Mouse (Mus musculus) spleen, postnatal 36 days (tissue): Measurements from ENCODE around the gene Slitrk2.

Experiments used
- DNase-seq, 2 experiments: peaks; one replicate each; pipeline ENCODE4 v3.0.0; 2022; ENCODE audit warnings: low spot score in 2 of 2, mixed read lengths in 1 of 2

Gene Slitrk2

DNA sequence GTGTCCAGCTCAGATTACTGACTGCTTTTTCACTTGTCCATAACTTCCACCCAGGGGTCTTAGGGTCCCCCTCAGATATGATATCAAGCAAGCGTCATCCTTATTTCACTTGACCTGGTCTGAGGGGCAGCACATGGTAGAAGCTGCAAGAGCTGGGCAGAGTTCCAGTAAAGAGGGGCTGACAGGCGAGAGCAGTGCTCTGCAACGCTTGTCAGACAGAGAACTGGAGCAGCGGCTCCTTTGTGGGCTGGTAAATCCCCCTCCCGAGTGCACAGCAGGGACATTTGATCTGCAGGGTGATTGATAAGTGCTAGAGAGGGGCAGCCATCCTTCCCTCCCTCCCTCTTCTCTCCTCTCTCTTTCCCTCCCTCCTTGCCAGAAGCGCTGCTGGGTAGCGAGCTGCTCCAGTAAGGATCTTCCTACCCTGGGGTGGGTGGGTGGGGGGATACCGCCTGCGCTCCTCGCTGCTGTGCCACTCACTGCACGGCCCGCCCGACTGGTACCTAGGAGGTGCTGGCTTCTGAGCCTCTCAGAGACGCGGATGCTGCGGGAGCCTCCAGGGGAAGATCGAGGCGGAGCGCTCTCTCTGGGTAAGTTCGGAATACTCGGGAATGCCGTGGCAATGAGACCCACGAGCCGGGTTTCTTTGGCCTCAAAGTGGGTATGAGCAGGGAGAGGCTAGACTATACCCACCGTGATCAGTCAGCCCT is at the start of gene Slitrk2:
Gene Slitrk2 (plus strand): TSS at position 408 of the 710 bp plus-strand sequence.
- no peak for DNase-seq

DNA sequence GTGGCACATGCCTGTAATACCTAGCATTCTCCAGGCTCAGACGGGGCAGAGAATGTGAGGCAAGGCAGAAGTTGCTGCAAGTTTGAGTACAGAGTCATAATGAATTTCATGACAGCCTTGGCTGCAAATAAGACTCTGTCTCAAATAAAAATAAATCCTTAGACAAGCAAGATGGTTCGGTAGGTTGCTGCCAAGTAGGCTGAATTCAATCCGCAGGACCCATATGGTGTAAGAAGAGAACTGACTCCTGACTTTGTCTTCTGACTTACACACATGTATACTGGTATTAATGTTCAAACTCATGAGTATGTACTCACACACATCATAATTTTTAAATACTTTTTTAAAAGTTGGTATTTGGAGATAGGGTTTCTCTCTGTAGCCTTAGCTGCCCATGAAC is 43.6 kb upstream of the Slitrk2 start:
- DNase-seq = no peak

DNA sequence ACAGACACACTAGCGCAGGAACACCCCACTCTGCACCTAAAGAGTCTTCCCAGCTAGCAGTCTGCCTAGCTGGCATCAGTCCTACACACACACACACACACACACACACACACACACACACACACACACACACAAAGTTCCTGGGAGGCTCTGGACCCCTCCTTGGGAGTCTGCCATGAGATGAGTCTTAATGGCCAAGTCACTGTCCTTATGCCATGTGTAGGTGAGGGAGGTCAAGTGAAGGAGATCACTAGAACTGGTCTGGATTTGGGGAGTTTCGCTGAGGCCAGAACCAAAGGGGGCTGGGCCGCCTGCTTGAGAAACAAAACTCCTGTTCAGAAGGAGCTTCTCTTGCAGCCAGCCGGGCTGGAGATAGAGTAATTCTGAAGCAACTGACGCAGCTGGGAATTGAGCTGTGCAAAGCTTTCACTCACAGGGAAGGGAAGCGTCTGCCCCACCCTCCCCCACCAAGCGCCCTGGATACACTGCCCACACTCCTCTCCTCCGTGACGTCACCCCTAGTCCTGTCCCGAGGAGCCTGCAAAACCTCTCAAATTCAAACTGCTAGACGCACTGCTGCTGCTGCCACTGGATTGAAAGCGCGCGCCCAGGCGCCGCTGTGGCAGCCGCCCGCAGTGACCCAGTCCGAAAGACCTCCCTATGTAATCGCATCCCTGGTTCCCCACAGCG is 3.5 kb downstream of the Slitrk2 start:
- DNase-seq = no peak

DNA sequence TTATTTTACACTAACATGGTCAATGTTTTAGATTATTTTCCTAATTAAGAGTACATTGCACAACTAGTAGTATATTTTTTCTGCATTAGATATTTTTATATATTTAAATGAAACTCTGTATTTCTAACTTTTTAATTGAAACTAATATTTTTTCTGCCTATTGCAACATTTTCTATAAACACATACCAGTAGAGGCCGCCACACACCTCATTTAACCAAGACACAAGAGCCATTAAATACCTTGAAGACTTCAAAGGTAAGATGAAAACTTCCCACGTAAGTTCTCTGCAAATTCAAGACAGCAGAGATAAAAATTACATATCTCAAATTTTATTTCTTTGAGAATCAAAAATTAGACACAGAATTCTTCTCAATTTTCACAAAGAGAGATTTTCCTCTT is 8.2 kb downstream of the Slitrk2 start:
- DNase-seq = no peak

DNA sequence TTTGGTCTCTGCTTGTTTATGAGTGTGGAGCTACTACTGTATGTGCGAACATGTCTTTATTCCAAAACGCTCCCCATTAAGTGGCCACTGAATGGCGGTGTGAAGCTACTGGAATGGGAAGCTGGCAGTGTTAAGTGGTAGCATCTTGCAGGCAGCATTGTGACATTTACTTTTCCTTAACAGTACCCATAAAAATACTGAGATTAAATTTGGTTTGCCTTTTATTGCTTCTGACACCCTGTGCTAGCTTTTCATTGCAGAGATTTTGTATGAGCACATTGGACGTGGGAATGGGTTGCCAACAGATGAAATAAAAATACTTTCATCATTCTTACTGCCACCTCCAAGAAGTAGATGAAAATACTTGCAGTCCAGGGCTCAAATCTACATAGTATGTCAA is 27.8 kb downstream of the Slitrk2 start:
- DNase-seq = no peak

DNA sequence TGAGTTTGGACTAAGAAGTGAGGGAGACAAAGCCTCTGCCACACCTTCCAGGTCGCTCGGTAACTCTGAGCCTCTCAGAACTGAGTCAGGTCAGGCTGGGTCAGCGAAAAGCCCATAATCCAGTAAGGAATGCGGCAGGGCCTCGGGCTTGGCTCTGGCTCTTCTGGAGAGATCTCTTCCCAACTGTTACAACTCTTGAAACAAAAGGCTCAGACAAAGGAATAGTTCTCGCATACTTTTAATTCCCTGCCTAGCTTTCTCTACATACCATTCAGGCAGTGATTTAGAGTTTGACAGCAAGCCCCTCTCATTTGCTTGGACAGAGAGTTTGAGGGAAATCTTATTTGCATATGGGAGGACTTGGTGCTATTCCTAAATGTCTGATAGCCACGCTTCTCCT is 29.5 kb downstream of the Slitrk2 start:
- DNase-seq = no peak
